Mouse (Mus musculus) E14TG2a.4 (cell line): ENCODE results near the gene Gzf1.
A peak's percentile ranks its signal among the peaks of the same experiment; 100 is the strongest.

Experiments used
- H3K27me3 ChIP-seq: 2 replicates; pipeline ENCODE4 v1.6.1; 2014; ENCODE audit warnings: low read length, control low read depth; ENCODE audit not compliant: insufficient read depth
- H3K36me3 ChIP-seq: 2 replicates; pipeline ENCODE4 v1.6.1; 2014; ENCODE audit warnings: low read length, control low read depth; ENCODE audit not compliant: insufficient read depth
- H3K4me1 ChIP-seq: replicated peaks from 2 replicates; pipeline ENCODE4 v1.6.1; 2014; ENCODE audit warnings: low read depth, low read length, control low read depth
- H3K4me3 ChIP-seq: replicated peaks from 2 replicates; pipeline ENCODE4 v1.5.1; 2014; ENCODE audit warnings: mild to moderate bottlenecking, low read length
- H3K9me3 ChIP-seq: 2 replicates; pipeline ENCODE4 v1.6.1; 2014; ENCODE audit warnings: low read length, control low read depth
- CTCF ChIP-seq: conservative IDR thresholded peaks from 2 replicates; pipeline ENCODE4 v1.5.1; 2014; ENCODE audit warnings: low read length
- NANOG ChIP-seq: IDR thresholded peaks from 2 replicates; pipeline ENCODE4 v1.6.1; 2014; ENCODE audit warnings: borderline replicate concordance, low read length, mixed read lengths
- POU5F1 ChIP-seq: IDR thresholded peaks from 2 replicates; pipeline ENCODE4 v1.6.1; 2014; ENCODE audit warnings: low read length, borderline replicate concordance

The Gzf1 gene

DNA sequence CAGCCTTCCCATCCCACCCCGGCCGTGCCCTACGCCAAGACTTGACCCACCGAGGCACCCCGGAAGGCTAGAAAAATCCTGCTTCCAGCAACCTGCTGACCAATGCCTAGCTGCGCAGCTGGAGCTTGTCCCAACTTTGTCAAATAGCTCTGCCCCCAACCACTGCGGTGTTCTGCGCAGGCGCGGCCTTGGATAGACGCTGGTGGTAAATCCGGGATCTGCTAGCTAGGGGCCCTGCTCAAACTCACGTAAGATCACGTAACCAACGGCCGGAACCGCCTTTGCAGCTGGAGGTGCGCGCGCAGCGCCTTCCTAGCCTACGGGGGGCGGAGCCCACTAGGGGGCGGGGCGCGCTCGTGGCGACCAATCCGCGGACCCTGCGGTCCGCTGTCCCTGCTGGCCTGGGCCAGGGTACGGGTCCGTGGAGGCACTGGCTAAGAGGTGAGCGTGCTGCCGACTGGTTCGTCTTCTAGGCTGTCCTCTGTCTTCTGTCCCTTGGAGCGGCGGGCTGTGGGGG is at the start of gene Gzf1:
Gene Gzf1 (plus strand): TSS at position 249 of the 517 bp plus-strand sequence.
- Histone ChIP-seq H3K4me3 (peak within 1 kb of the TSS; percentile 96), H3K4me1 (peaks cover 64% of the 10 kb centered on the region), H3K36me3 (peaks cover 43% of the 10 kb centered on the region), H3K9me3 (no peaks in the 10 kb centered on the region), H3K27me3 (no peaks in the 10 kb centered on the region)
- TF ChIP-seq NANOG (no peak), CTCF (no peak), POU5F1 (no peak)

DNA sequence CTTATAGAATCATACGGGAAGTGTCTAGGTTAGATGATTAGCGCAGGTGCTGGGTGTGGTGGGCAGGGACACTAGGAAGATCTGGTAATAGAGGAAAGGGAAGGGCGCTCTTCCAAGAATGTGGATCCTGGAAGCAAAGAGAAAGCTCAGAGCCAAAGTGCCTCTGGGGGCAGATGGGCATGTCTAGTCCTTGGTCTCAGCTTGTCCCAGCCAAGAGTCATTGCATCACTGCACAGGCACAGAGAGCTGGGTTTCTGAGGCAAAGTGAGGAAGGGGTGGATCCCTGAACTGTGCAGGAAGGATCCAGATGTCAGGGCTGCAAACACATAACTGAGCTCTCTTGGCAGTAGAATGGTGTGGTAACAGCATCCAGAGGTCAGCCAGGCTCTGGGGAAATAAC is 49.2 kb upstream of the Gzf1 start:
- Histone ChIP-seq H3K27me3 (no peaks in the 10 kb centered on the region), H3K4me1 (no peaks in the 10 kb centered on the region), H3K4me3 (no peak overlapping the region), H3K36me3 (no peaks in the 10 kb centered on the region), H3K9me3 (no peaks in the 10 kb centered on the region)
- no peak for TF ChIP-seq POU5F1
- TF ChIP-seq CTCF: no peak
- TF ChIP-seq NANOG: no peak

DNA sequence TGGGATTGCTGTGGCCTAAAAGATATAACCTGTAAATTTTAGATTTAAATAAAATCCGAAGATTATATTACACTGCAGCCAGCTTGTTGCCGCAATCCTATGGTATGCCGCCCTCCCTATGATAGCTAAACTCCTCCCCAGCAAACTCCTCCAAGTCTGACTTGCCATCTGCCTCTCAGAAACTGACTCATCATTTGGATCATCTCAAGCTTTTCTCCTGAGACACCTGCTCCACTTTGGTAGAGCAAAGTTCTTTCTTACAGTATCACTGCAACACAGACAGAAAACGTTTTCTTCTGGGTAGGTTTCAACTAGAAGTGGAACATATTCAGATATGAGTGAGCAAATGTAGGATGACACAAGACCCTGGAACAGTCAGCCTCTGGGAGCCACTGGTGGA is 46.4 kb upstream of the Gzf1 start:
- no peak for TF ChIP-seq CTCF
- no peak for TF ChIP-seq POU5F1
- no peak for TF ChIP-seq NANOG
- Histone ChIP-seq H3K4me3 (no peak overlapping the region), H3K9me3 (no peaks in the 10 kb centered on the region), H3K4me1 (no peaks in the 10 kb centered on the region), H3K36me3 (no peaks in the 10 kb centered on the region), H3K27me3 (no peaks in the 10 kb centered on the region)

DNA sequence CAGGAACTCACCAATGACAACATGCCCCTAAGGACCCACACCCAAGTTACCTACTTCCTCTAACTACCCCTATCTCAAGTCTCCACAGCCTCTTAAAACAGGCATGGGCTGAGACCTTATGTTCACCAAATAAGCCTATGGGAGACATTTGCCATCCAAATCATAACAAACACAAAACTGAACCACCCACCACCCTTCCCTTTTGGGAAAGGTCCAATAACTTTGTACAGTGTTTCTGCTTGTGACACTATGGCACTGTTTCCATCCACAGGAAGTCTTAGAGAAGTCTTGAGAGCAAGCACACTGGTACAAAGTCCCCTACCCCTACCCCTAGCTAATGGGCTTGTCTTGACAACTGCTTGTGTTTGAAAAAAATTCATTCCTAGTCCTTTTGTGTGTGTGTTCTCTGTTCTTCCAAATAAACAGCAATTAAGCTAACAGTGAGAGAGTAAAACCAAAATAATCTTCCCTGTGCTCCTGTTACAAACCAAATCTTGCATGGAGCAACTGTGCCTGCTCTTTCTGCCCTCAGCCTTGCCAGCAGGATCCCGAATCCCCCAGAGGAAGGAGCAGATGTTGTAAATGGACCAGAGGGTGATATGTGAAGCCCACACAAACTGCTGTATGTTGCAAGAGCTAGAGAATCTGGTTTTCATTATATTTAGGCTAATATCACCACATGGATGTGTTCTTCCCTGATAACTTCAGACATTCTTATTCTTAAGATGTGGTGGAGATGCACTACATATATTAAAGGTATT is 38.0 kb upstream of the Gzf1 start:
- TF ChIP-seq NANOG: no peak
- no peak for TF ChIP-seq POU5F1
- no peak for TF ChIP-seq CTCF
- Histone ChIP-seq H3K4me1 (no peaks in the 10 kb centered on the region), H3K36me3 (no peaks in the 10 kb centered on the region), H3K9me3 (no peaks in the 10 kb centered on the region), H3K4me3 (no peak overlapping the region), H3K27me3 (no peaks in the 10 kb centered on the region)

DNA sequence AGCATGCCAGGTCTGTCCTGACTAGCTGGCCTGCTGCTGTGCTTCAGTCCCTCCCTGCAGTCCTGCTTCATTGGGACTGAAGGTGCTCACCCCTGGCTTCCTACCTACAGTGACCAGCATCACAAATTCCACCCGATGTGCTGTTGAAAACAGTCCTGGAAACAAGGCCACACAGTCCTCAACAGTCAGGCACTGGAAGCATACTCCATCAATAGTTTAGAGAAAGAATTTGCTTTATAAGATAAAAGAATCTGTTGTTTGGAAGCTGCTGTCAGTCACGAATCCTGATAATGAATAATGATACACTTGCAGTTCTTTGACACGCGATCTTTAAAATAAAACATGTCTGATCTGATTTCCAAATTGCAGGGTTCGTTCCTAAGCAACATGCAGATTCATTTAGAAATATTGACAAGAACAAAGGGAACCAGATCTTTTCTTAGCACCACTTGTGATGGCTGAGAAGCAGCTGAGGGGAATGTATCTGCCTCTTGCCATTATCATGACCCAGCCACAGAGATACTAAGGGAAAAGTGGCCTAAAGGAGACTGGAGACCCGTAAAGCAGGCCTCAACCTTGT is 36.3 kb upstream of the Gzf1 start:
- TF ChIP-seq POU5F1 (no peak), NANOG (no peak), CTCF (no peak)
- H3K27me3 ChIP-seq: no peaks in the 10 kb centered on the region
- H3K36me3 ChIP-seq: no peaks in the 10 kb centered on the region
- H3K9me3 ChIP-seq: no peaks in the 10 kb centered on the region
- H3K4me1 ChIP-seq: no peaks in the 10 kb centered on the region
- no peak overlapping the region for H3K4me3 ChIP-seq

DNA sequence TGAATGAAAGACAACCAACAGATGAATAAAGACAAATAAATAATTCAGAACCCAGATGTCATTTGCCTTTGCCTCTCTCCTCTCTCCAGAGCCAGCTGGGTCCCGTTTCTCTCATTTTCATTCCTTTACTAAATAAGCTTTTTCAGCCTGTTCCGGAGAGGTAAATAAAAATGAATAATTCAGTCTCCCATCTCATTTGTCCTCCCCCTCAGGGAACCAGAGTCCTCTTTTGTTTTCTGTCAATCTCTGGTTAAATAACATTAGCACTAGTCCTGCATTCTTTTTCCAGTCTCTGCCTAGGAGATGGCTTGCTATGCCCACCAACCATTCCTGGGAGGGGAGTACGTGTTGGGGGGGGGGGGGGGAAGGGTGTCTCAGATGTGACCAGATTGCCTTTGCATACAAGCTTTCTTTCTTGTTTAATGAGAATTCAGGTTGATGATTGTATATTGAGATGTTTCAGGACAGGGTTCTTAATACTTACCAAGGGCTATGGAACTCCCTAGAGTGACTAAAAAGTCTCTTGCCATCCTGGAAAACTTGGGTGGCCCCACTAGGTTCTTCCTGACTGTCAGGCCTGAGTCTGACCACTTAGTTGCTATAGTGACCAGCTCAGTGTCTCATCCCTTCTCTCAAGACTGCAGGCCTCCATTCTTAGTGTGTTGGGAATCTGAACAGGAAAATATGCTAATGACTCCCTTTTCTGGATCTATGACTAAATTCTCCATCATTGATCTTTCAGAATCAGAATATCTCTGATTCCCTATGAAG is 30.1 kb upstream of the Gzf1 start:
- no peaks in the 10 kb centered on the region for H3K36me3 ChIP-seq
- H3K4me3 ChIP-seq: no peak overlapping the region
- H3K9me3 ChIP-seq: no peaks in the 10 kb centered on the region
- no peaks in the 10 kb centered on the region for H3K27me3 ChIP-seq
- no peaks in the 10 kb centered on the region for H3K4me1 ChIP-seq
- TF ChIP-seq CTCF: no peak
- TF ChIP-seq NANOG: no peak
- no peak for TF ChIP-seq POU5F1

DNA sequence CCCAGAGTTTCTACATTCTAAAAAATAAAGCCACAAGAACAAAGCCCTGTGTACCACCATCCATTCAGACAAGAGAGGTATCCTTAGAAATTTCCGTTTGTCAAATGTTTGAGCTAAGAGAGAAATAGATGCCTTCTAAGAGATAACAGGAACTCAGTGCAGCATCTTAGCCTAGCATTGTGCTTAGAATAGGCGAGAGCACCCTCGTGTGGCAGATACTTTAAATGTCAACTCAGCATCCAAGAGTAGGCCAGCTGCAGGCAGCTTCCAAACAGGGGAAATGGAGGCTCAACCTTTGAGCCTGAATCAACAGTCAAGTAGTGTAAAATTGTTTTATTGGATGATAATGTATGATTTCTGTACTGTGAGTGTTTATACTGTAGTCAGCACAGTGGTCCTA is 25.9 kb upstream of the Gzf1 start:
- TF ChIP-seq POU5F1 (no peak), CTCF (peak; percentile 35)
- H3K9me3 ChIP-seq: no peaks in the 10 kb centered on the region
- no peaks in the 10 kb centered on the region for H3K36me3 ChIP-seq
- no peak overlapping the region for H3K4me3 ChIP-seq
- no peaks in the 10 kb centered on the region for H3K27me3 ChIP-seq
- H3K4me1 ChIP-seq: no peaks in the 10 kb centered on the region

DNA sequence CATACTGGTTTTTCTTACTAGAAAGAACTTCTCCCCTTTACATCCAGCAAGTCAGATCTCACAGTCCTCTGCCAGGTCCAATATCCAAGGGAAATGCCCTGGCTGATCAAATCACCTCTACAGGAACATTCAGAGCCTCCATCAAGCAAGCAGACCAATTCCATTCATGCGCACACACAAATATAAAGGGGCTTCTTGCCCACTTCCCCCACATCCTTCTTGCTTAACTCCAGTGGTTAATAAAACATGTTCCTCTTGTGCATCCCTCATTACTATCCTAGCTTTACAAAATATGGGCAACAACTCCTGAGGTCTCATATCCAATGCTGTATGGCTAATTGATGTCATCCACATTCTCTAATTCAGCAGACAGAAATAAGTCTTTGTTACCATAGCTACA is 17.4 kb upstream of the Gzf1 start:
- H3K4me1 ChIP-seq: no peaks in the 10 kb centered on the region
- H3K4me3 ChIP-seq: no peak overlapping the region
- no peaks in the 10 kb centered on the region for H3K9me3 ChIP-seq
- no peak for TF ChIP-seq POU5F1
- no peak for TF ChIP-seq NANOG
- TF ChIP-seq CTCF: no peak
- H3K27me3 ChIP-seq: peaks cover 9% of the 10 kb centered on the region; the same call in 1 of the 2 replicates
- H3K36me3 ChIP-seq: no peaks in the 10 kb centered on the region
